In genomic region chr1:164607061-164607460, GRCm38 (mm10) we compare ENCODE assay signal across 23 mouse cellular contexts.
A peak's percentile ranks its signal among the peaks of the same experiment; 100 is the strongest.
DNase-seq lines count a peak whose midpoint lies in the region; ATAC-seq and TF ChIP-seq lines count a peak whose summit lies in the region.
"Had no signal": no experiment of that assay in that cellular context is flagged by ENCODE, and none has a peak within 500 bp of the region (broad histone marks: within the 10 kb centered on the region; RNA-seq: fewer than 3 reads in every experiment).

No protein-coding gene starts in this region.

- no peak for TF ChIP-seq CTCF in layer of hippocampus, adult 2 months (conservative IDR thresholded peaks at IDR 0.05)
- TF ChIP-seq CTCF in lung, adult 2 months (IDR thresholded peaks at IDR 0.05; ENCODE audit: insufficient read depth, low read length): no peak
- no peak for TF ChIP-seq CTCF in lung, postnatal 0 days (IDR thresholded peaks at IDR 0.05)

- no peak overlapping the region for H3K4me2 ChIP-seq in lung, postnatal 0 days (replicated peaks; ENCODE audit: low read depth, low read length)
- H3K4me2 ChIP-seq: embryonic facial prominence, embryonic 13.5 days; embryonic facial prominence, embryonic 15.5 days; forebrain, embryonic 12.5 days had no signal

- TF ChIP-seq POLR2A in lung, adult 2 months (IDR thresholded peaks at IDR 0.05; ENCODE audit: borderline replicate concordance, extremely low read depth, low read depth, low read length): no peak

- peak overlapping the region; percentile 90 for H3K27ac ChIP-seq in layer of hippocampus, adult 2 months
- no peak overlapping the region for H3K27ac ChIP-seq in lung, postnatal 0 days (ENCODE audit: low read length)
- H3K27ac ChIP-seq: embryonic facial prominence, embryonic 13.5 days; embryonic facial prominence, embryonic 15.5 days; forebrain, embryonic 10.5 days; forebrain, embryonic 12.5 days had no signal

- no peak overlapping the region for H3K4me3 ChIP-seq in layer of hippocampus, adult 2 months
- H3K4me3 ChIP-seq in lung, adult 2 months (replicated peaks; ENCODE audit: extremely low read depth, low read depth, low read length): no peak overlapping the region
- H3K4me3 ChIP-seq in lung, postnatal 0 days (ENCODE audit: low read depth, low read length): no peak overlapping the region
- H3K4me3 ChIP-seq: embryonic facial prominence, embryonic 13.5 days; embryonic facial prominence, embryonic 15.5 days; erythroblast, embryonic 14.5 days; forebrain, embryonic 10.5 days; forebrain, embryonic 12.5 days had no signal

- H3K36me3 ChIP-seq in lung, postnatal 0 days (ENCODE audit: insufficient read depth, low read length): no peaks in the 10 kb centered on the region
- H3K36me3 ChIP-seq: embryonic facial prominence, embryonic 13.5 days; embryonic facial prominence, embryonic 15.5 days; forebrain, embryonic 10.5 days; forebrain, embryonic 12.5 days had no signal

- no peak for DNase-seq in layer of hippocampus, adult 2 months (ENCODE audit: low spot score in 2 of 2)
- DNase-seq in layer of hippocampus, adult 9-11 months: no peak
- DNase-seq in lung, adult 2 months: peak; percentile 11
- DNase-seq in lung, postnatal 14 days: no peak
- DNase-seq in lung, postnatal 36 days: peak; percentile 62
- no peak for DNase-seq in lung, postnatal 0 days (ENCODE audit: low spot score)
- no peak for DNase-seq in left cerebral cortex, adult 9 months (ENCODE audit: low spot score in 2 of 2)
- DNase-seq: adrenal gland, adult 2 months; adrenal gland, postnatal 10 days; adrenal gland, postnatal 25 days; cerebellum, adult 11 months; cerebellum, adult 18-20 months; cerebellum, adult 8-10 months; cerebellum, adult 9-11 months; cerebellum, postnatal 14 days; cerebellum, postnatal 36 days; embryo, embryonic 11 days had no signal

- no peak for TF ChIP-seq EP300 in lung, postnatal 0 days (IDR thresholded peaks at IDR 0.05)

- no peak overlapping the region for H3K9ac ChIP-seq in lung, postnatal 0 days (replicated peaks; ENCODE audit: low read depth)
- H3K9ac ChIP-seq: embryonic facial prominence, embryonic 13.5 days; embryonic facial prominence, embryonic 15.5 days; forebrain, embryonic 12.5 days had no signal

- H3K9me3 ChIP-seq in lung, postnatal 0 days (ENCODE audit: low read length): no peaks in the 10 kb centered on the region
- H3K9me3 ChIP-seq: embryonic facial prominence, embryonic 13.5 days; embryonic facial prominence, embryonic 15.5 days; forebrain, embryonic 10.5 days; forebrain, embryonic 12.5 days had no signal

- no peaks in the 10 kb centered on the region for H3K27me3 ChIP-seq in lung, postnatal 0 days (replicated peaks; ENCODE audit: insufficient read depth, low read length)
- H3K27me3 ChIP-seq: embryonic facial prominence, embryonic 13.5 days; embryonic facial prominence, embryonic 15.5 days; forebrain, embryonic 12.5 days had no signal

- WGBS in lung, adult 2 months: 65% methylated on average over 5 of the region's 5 CpGs
- 63% methylated on average over 5 of the region's 5 CpGs for WGBS in lung, postnatal 0 days

- no peak for ATAC-seq in lung, postnatal 0 days
- ATAC-seq in megakaryocyte, adult 5-6 weeks (ENCODE audit: poor library complexity, severe bottlenecking): 0 out of 2 replicates have a peak, but pooled peaks have one; percentile 33

- no peaks in the 10 kb centered on the region; the same call in 1 of the 2 replicates for H3K4me1 ChIP-seq in lung, adult 2 months (ENCODE audit: control insufficient read depth, insufficient read depth, low read length)
- no peaks in the 10 kb centered on the region for H3K4me1 ChIP-seq in lung, postnatal 0 days (ENCODE audit: insufficient read depth, low read depth, low read length)
- H3K4me1 ChIP-seq: embryonic facial prominence, embryonic 13.5 days; embryonic facial prominence, embryonic 15.5 days had no signal

Comparison
In these comparisons a context has a peak if more than half of its experiments do, and no peak if none do; other contexts are left out.
1. DNase-seq: peak in lung, adult 2 months (single experiment) and lung, postnatal 36 days (single experiment); none in layer of hippocampus, adult 2 months (0 of 2), layer of hippocampus, adult 9-11 months (single experiment), lung, postnatal 14 days (single experiment), lung, postnatal 0 days (single experiment) and left cerebral cortex, adult 9 months (0 of 2).